Mouse (Mus musculus) T-cell, adult 66 days (primary cell): ENCODE measurements around the gene Mau2. TPM values are rescaled to one million over a fixed set of nuclear protein-coding genes. Genes with fewer than 3 reads are reported as not detected.

ENCODE experiments used
- total RNA-seq, 2 experiments: library from RNA; stranded (reverse); gene quantifications; 3 replicates in 1 of 2; 4 replicates in 1 of 2; pipeline ENCODE4 v1.2.4; 2023

Mau2 gene
- 100 to 1,000 TPM; 129 to 135 TPM for total RNA-seq

GRCm38 (mm10) chr8:70042583-70043455 lies at the start of gene Mau2, which contains the start of gene Sugp1:
Gene Mau2, minus strand, starts transcription at chr8:70042734.
Gene Sugp1, plus strand, starts transcription at chr8:70042813.

GRCm38 (mm10) chr8:70083285-70083684 lies 40.8 kb upstream of the Mau2 start, which contains the start of gene Hapln4:
Gene Hapln4, plus strand, starts transcription at chr8:70083457.

GRCm38 (mm10) chr8:70072441-70073069 lies 30.0 kb upstream of the Mau2 start, which contains the start of gene Tm6sf2:
Gene Tm6sf2, plus strand, starts transcription at chr8:70072924.

GRCm38 (mm10) chr8:69995776-69996588 lies 46.6 kb downstream of the Mau2 start, which contains the start of gene Gatad2a:
Gene Gatad2a, minus strand, starts transcription at chr8:69996384.

Other genes starting within 250 kb of the Mau2 start
- 100 to 1,000 TPM; 262 to 263 TPM for gene Gmip, start 234.1 kb downstream of the Mau2 start, total RNA-seq
- 1 to 10 TPM; 6.0 to 6.4 TPM for gene Lpar2, start 220.3 kb downstream of the Mau2 start, total RNA-seq
- 1 to 10 TPM; 8.3 TPM for gene Pbx4, start 210.2 kb downstream of the Mau2 start, total RNA-seq
- gene Cilp2, start 155.0 kb downstream of the Mau2 start, total RNA-seq: under 1 TPM in 1 of 2 experiments, not detected in 1; 0.12 TPM
- 1 to 10 TPM in 1 of 2 experiments, under 1 TPM in 1; 0.44 to 1.3 TPM for gene Tssk6, start 140.6 kb downstream of the Mau2 start, total RNA-seq
- gene Ndufa13, start 140.2 kb downstream of the Mau2 start, total RNA-seq: 10 to 100 TPM; 53.3 to 66.9 TPM
- 1 to 10 TPM; 2.9 to 4.6 TPM for gene Yjefn3, start 140.0 kb downstream of the Mau2 start, total RNA-seq
- 100 to 1,000 TPM; 104 to 106 TPM for gene Gatad2a, start 46.4 kb downstream of the Mau2 start, total RNA-seq
- 10 to 100 TPM; 46.4 to 48.4 TPM for gene Sugp1, start 79 bp upstream of the Mau2 start, total RNA-seq
- gene Tm6sf2, start 30.2 kb upstream of the Mau2 start, total RNA-seq: 1 to 10 TPM; 1.1 to 1.3 TPM
- gene Hapln4, start 40.7 kb upstream of the Mau2 start, total RNA-seq: under 1 TPM in 1 of 2 experiments, not detected in 1; 0.15 TPM
- gene Ncan, start 78.1 kb upstream of the Mau2 start, total RNA-seq: not detected
- gene Nr2c2ap, start 88.6 kb upstream of the Mau2 start, total RNA-seq: 10 to 100 TPM; 35.6 to 41.8 TPM
- 10 to 100 TPM; 27.9 to 28.0 TPM for gene Rfxank, start 96.4 kb upstream of the Mau2 start, total RNA-seq
- 10 to 100 TPM; 60.7 to 72.8 TPM for gene Borcs8, start 96.8 kb upstream of the Mau2 start, total RNA-seq
- 1 to 10 TPM; 2.7 to 3.8 TPM for gene Mef2b, start 97.0 kb upstream of the Mau2 start, total RNA-seq
- 10 to 100 TPM; 51.2 to 54.0 TPM for gene Tmem161a, start 129.6 kb upstream of the Mau2 start, total RNA-seq
- 10 to 100 TPM; 13.6 to 20.1 TPM for gene Slc25a42, start 169.6 kb upstream of the Mau2 start, total RNA-seq
- gene Sugp2, start 191.5 kb upstream of the Mau2 start, total RNA-seq: 10 to 100 TPM; 85.2 to 91.8 TPM
- 10 to 100 TPM; 13.2 to 14.2 TPM for gene Armc6, start 191.7 kb upstream of the Mau2 start, total RNA-seq
- 1 to 10 TPM; 3.7 to 5.4 TPM for gene Homer3, start 240.1 kb upstream of the Mau2 start, total RNA-seq